Mouse (Mus musculus) CD4-positive naive resting alpha-beta T cell, adult 57 days (primary cell): ENCODE measurements around the gene Dvl3. TPM values are rescaled to one million over a fixed set of nuclear protein-coding genes. Genes with fewer than 3 reads are reported as not detected.

Experiments used
- total RNA-seq: library from RNA; stranded (reverse); gene quantifications from one replicate; pipeline ENCODE4 v1.2.4, GENCODE M21; 2023

Gene Dvl3
- total RNA-seq: 39.1 TPM

DNA sequence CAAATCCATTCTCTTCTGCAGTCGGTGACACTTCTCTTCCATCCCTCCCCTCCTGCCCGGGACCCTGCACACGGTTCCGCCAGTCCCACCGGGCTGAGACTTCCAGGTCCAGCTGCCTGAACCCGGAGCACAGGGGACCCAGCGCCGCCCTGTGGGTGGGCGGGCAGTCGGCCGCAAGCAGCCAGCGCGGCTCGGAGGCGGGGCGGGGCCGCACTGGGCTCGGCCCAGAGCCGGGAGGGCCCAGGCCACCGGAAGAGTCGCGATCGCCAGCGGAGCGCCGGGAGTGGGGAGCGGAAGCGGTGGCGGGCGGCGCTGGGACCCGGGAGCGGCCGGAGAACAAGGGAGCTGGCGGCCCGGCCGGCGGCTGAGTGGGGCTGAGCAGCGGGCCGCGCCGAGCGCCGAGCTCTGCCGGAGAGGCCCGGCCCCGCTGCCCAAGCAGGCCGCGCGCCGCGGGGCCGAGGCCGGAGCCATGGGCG, at the start of gene Dvl3:
Gene Dvl3, plus strand, starts transcription at position 257 of the 476 bp plus-strand sequence.

DNA sequence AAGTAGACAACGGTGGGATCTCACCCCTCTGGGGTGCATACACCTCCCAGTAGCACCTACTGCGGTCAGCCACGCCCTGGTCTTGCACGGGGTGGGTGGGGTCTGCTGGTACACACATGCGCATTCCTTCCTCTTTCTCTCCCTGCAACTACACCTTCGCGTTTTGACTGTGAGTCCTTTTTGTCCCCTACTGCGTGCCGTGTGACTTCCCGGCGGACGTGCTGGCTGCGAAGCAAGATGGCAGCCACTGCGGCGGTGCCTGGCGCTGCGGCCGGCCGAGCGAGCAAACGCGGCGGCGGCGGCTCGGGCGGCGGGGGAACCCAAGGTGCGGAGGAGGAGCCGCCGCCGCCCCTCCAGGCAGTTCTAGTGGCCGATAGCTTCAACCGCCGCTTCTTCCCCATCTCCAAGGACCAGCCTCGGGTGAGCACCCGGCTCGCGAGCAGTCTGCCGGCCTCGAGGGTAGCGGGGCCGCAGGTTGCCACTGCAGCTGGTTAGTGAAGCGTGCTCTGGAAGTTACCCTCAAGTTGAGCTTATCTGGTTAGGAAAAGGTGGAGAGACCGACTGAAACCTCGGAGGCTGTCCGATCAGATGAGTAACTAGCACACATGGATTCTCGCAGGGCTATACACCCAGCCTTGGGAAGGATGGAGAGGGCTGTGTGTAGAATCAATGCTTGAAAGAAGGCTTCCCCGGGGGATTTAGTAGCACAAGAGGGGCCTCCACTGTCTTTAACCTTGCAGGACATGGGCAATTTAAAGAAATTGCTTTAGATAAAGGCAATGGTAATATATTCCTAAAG, 17.9 kb upstream of the Dvl3 start, which contains the start of gene Eif2b5:
Gene Eif2b5, plus strand, starts transcription at position 141 of the 799 bp plus-strand sequence.

GRCm38 (mm10) chr16:20535296-20536080, 18.7 kb downstream of the Dvl3 start, which contains the start of gene Ap2m1:
TSS of gene Ap2m1 (plus strand) at chr16:20535478.

GRCm38 (mm10) chr16:20548096-20548948, 31.5 kb downstream of the Dvl3 start, which contains the start of gene Abcf3:
TSS of gene Abcf3 (plus strand) at chr16:20548577.

Other genes starting within 250 kb of the Dvl3 start
- gene Parl, start 214.6 kb upstream of the Dvl3 start, total RNA-seq: 79.1 TPM
- 0.74 TPM for gene Cyp2ab1, start 191.6 kb upstream of the Dvl3 start, total RNA-seq
- 55.5 TPM for gene Abcc5, start 90.6 kb upstream of the Dvl3 start, total RNA-seq
- gene Eif2b5, start 18.2 kb upstream of the Dvl3 start, total RNA-seq: 57.6 TPM
- 175 TPM for gene Ap2m1, start 18.5 kb downstream of the Dvl3 start, total RNA-seq
- gene Abcf3, start 31.6 kb downstream of the Dvl3 start, total RNA-seq: 116 TPM
- gene Vwa5b2, start 72.5 kb downstream of the Dvl3 start, total RNA-seq: 1.3 TPM
- 9.0 TPM for gene Eef1akmt4, start 94.6 kb downstream of the Dvl3 start, total RNA-seq
- gene Gm49333, start 94.6 kb downstream of the Dvl3 start, total RNA-seq: not detected
- gene Alg3, start 94.8 kb downstream of the Dvl3 start, total RNA-seq: 11.4 TPM
- gene Camk2n2, start 104.3 kb downstream of the Dvl3 start, total RNA-seq: not detected
- gene Ece2, start 112.8 kb downstream of the Dvl3 start, total RNA-seq: not detected
- 111 TPM for gene Psmd2, start 134.7 kb downstream of the Dvl3 start, total RNA-seq
- 335 TPM for gene Eif4g1, start 151.3 kb downstream of the Dvl3 start, total RNA-seq
- 0.62 TPM for gene Fam131a, start 176.3 kb downstream of the Dvl3 start, total RNA-seq
- 16.2 TPM for gene Polr2h, start 200.7 kb downstream of the Dvl3 start, total RNA-seq
- gene Clcn2, start 200.8 kb downstream of the Dvl3 start, total RNA-seq: 5.9 TPM
- gene Chrd, start 216.1 kb downstream of the Dvl3 start, total RNA-seq: not detected
- not detected for gene Thpo, start 217.5 kb downstream of the Dvl3 start, total RNA-seq